Mouse (Mus musculus): ENCODE data around the gene Vmn2r17. TPM values are rescaled to one million over a fixed set of nuclear protein-coding genes. Genes with fewer than 3 reads are reported as not detected.

The Vmn2r17 gene
- polyA plus RNA-seq (2014; fragmentation: Illumina TruSeq; extraction: RNeasy Lipid Tissue Mini Kit (QIAGEN cat#74804); ENCODE audit: low read depth, low replicate concordance): not detected

DNA sequence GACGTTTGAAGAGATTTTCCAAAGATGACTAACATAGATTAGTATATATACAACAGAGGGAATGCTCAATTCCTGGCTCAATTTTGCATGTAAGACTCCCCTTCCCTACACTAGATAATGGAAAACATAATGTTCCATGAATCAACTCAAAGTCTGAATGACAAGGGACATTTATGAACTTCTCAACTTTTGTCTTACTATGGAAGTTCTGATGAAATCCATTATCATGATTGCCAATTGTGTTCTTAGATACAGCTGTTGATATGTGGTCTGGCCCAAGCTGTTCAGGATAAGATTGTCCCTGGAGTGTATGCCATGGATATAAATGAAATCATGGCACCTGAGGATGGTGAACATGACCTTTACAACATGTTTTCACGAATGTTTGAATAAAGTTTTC, at the start of gene Vmn2r17:
Vmn2r17 (plus strand) TSS at position 301 of the 400 bp plus-strand sequence.

Other genes starting within 250 kb of the Vmn2r17 start
- not detected for gene Vmn2r13, start 227.5 kb upstream of the Vmn2r17 start, polyA plus RNA-seq (2014; fragmentation: Illumina TruSeq; extraction: RNeasy Lipid Tissue Mini Kit (QIAGEN cat#74804); ENCODE audit: low read depth, low replicate concordance)
- not detected for gene Vmn2r14, start 195.0 kb upstream of the Vmn2r17 start, polyA plus RNA-seq (2014; fragmentation: Illumina TruSeq; extraction: RNeasy Lipid Tissue Mini Kit (QIAGEN cat#74804); ENCODE audit: low read depth, low replicate concordance)
- not detected for gene Vmn2r15, start 122.0 kb upstream of the Vmn2r17 start, polyA plus RNA-seq (2014; fragmentation: Illumina TruSeq; extraction: RNeasy Lipid Tissue Mini Kit (QIAGEN cat#74804); ENCODE audit: low read depth, low replicate concordance)
- not detected for gene Vmn2r16, start 89.5 kb upstream of the Vmn2r17 start, polyA plus RNA-seq (2014; fragmentation: Illumina TruSeq; extraction: RNeasy Lipid Tissue Mini Kit (QIAGEN cat#74804); ENCODE audit: low read depth, low replicate concordance)
- 1.1 TPM for gene Crlf2, start 139.3 kb downstream of the Vmn2r17 start, polyA plus RNA-seq (2014; fragmentation: Illumina TruSeq; extraction: RNeasy Lipid Tissue Mini Kit (QIAGEN cat#74804); ENCODE audit: low read depth, low replicate concordance)